Mouse (Mus musculus): ENCODE data around the gene Pold1.

The Pold1 gene

DNA sequence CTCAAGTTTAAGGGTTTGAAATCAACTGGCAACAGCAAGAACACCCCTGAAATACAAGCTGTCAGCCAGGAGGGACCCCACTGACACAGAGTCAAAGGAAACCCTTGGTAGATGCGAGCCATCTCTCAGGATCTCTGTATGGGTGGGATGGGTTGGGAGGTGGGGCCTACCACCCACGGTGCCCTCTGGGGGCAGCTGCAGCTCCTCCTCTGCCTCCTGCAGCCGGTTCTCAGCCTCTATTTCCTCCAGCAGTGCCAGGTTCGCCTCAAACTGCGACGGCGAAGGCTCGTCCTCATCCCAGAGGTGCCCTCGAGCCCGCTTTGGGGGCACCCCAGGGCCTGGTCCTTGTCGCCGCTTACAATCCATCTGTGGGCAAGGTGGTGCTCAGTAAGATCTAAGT is 5.6 kb downstream of the Pold1 start:
- DNase-seq (ENCODE audit: low read depth): no peak

DNA sequence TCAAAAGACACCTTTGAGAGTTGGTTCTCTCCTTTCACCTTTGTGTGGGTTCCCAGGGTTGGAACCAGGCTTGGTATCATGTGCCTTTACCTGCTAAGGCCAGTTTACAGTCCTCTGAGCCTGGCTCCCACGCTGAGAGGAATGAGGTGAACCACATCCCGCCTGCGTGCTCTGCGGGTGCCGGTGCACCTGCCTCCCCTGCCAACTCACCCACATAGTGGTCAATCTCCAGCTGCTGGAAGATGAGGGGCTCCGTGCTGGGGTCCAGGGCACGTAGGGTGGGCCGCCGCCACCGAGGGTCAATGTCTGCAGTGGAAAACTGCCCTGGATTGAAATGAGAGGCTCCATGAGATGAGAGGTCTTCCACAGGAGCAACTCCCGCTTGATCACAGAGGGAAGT is 6.1 kb downstream of the Pold1 start:
- no peak for DNase-seq (ENCODE audit: low read depth)

DNA sequence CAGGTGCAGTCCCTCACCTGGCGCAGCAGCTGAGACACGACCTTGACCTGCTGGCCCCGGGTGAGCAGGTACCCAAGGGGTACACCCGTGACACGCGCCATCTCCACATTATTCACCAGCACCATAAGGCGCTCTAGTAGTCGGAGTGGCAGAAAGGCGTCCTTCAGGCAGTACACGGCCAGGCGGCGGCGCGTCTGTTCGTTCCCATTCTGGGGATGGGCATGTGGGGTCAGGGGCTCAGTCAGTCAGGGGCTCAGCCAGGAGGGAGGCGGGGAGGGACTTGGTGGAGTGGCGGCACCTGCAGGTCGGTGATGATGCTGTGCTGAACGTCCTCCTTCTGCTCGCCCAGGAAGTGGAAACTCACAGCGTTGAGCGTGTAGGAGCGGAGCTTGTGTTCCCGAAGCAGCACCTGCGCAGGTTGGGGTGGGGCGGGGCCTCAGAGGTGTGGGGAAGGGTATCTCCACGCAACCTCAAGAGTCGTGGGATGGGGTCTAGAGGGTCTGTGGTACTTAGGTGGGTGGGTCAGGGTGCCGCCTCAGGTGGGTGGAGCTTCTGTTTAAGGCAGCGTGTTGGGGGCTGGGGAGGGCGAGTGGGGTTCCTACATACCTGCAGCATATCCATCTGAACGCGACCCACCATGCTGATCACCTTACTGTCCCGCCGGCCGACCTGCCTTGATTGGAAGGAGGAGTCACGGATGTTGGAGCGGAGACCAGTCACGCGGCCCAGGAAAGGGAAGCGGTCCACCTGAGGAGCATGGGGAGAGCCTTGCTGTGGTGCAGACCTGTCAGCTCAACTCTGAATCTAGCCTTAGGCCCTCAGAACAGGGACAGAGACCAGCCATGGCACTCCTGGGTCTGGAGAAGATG is 9.7 kb downstream of the Pold1 start:
- DNase-seq (ENCODE audit: low read depth): no peak

DNA sequence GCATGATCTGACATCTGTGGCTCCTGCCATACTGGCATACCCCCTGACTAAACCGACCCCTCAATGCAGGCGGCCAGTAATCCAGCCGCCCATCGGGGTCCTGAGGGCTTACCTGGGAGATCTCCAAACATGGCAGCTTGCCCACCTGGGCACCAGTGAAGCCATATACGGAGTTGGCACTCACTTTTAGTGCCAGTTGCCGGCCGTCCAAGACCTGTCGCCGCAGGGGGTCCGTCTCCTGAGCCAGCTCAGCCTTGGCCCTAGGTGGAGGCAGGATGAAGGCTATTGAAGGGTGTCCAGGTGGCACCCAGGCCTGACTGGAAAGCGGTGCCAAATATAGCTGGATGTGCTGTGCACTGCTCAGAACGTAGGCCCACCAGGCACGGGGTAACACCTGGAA is 11.2 kb downstream of the Pold1 start:
- DNase-seq (ENCODE audit: low read depth): no peak

DNA sequence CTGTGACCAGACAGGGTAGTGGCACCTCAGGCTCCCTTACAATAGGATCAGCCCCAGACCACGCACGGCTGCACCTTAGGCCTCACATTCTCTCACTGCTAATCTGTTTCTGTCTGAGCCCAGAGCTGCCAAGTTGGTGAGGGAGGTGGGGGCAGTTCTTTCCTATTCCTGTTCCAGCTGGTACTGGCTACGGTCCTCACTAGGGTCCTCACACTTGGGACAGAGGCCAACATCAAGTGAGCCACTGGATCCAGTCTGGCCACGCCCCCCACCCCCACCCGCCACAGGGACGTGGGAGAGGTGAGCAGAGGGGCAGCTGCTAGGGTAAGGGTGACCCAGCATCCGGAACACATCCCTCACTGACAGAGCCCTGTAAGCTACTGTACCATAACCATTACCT is 11.6 kb downstream of the Pold1 start:
- no peak for DNase-seq (ENCODE audit: low read depth)

DNA sequence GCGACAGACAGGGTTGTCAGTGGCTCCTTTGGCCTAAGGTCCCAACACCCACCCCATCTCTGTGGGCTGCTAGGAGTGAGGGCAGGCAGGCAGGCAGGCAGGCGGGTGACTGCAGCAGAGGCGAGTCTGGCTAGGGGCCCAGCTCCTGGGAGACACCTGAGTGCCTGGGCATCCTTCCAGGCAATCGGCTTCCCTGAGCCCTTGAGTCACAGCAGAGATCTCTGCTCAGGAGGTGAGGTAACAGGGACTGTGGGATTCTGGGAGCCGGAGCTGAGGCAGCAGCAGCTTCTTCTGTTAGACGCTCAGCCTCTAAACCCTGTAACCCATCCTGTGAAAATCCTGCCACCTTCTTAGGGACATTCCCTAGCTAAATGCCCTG is 12.1 kb downstream of the Pold1 start:
- peak; percentile 23 for DNase-seq (ENCODE audit: low read depth)

DNA sequence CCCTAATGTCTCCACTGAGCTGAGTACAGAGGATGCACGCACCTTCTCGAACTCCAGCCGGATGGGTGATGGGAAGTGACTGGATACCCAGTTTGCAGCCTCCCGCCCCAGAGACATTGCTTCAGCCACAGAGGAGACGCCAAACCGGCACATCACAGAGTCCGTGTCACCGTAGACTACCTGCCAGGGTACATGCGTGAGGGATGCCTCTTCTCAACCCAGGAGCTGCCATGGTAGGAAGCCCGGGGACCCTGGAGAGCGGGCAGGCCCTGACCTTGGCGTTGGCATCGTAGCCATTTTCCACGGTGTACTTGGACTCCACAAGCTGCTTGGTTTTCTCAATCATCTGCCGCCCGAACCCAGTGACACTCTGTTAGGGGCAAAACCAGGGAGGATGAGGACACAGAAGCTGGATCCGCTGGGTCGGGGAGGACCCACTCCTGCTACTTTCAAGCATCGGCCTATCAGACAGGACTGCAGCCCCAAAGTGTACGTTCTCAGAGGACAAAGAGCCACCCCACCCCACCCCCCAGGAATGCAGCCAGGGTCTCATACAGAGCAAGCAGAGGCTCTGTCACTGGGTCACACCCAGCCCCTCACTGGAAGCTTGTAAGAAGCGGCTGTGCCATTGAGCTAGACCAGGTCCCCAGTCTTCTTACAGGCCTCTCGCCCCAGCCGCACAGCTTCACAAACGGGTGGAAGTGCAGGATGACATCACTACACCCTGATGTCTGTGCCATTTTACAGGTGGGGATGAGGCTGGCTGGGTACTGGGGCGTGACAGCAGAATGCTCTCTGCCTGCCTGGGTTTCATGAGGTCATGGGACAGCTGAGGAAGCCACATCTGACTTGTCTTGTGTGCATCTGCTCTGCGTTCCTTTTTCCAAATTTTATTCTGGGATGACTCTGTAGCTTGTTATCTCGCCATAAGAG is 12.7 kb downstream of the Pold1 start:
- no peak for DNase-seq (ENCODE audit: low read depth)

DNA sequence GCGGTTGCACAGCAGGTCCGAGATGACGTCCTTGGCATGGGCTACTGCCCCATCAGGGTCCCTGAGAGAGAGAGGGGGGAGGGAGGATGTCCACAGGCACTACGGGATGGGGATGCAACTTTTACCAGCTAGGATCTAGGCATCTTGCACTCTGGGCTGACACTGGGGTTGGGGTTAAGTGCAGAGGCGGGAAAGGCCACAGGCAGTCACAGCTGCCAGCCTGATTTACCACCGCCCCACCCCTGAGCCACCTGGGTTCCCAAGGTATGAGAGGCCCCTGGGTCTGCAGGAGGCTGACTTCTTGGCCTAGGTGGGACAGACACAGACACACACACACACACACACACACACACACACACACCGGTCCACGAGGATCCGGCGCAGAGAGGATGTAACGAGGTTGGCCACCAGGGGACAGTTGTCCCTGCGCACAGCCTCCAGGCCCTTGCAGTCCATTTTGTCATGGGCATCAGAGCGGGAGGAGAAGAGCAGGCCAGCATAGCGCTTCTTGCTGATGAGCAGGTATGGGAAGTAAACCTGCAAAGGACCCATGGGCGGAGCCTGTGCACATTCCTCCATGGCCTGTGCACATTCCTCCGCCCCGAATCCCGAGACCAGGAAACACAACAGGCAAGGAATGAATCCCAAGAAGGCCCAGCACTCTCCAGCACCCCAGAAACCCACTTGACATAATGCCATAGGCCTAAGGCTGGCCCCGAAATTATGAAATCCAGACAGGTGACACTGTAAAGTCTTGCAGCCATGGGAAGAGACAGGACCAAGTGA is 13.8 kb downstream of the Pold1 start:
- DNase-seq (ENCODE audit: low read depth): no peak

DNA sequence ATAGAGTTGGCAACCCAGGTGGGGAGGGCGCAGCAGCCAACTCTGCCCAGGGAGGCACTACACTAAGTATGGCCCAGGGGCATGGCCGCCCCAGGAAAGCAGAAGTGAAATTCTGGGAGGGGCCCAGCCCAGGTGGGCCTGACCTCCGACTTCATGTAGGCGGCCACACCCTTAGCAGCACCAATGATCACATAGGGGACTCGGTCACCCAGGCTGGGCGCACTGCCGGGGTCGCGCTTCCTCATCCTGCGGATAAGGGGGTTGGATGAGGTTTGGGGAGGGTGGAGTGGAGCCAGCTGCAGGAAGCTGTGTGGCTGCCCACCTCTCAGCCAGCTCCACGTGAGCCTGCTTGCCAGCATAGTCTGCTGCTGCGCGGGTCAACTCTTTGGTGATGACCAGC is 14.4 kb downstream of the Pold1 start:
- no peak for DNase-seq (ENCODE audit: low read depth)

DNA sequence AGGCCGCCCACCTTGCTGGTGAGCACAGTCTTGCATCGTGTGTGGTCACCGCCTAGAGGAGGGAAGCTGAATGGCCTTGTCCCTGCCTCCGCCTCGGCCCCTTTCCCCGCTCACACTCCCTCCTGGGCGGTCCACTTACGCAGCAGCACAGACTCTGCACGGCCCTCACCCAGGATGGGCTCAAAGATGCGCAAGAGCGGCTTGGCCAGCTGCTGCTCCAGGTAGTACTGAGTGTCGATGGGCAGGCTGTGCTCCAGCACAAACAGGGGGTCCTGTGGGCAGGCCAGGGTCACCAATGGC is 15.0 kb downstream of the Pold1 start:
- no peak for DNase-seq (ENCODE audit: low read depth)

DNA sequence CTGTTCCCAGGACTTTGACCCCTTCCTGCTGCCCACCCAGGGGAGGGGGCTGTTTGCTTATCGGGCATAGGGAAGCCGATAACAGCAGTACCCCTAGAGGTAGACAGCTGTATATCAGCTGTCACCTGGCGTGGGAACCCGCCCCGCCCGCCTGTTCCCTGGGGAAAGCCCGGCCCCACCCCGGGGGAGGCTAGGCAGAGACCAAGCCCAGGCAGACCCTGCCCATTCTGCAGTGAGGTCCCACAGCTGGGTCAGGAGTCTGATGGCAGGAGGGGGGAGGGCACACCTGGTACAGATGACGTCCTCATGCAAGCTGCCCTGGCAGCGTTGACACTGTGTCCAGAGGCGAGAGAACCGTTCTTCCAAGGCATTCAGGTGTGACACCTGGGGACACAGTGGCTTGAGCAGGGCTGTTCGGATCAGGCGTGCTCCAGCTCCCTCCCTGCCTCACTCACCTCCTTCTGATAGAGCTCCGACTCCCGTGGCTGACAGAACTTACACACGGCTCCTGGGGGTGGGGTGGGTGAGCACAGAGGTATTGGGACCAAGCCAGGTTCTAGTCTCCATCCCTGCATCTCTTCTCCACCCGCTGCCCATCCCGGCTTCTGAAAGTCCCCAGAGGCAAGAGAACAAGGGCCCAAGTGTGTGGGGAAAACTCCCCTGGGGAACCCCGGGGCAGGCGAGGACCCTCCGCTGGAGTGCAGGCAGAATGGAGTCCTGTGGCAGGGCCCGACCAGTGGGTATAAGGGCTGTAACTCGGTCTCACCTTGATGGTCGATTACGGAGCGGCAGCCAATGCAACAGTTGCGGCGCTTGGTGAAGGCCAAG is 15.5 kb downstream of the Pold1 start:
- DNase-seq (ENCODE audit: low read depth): no peak

DNA sequence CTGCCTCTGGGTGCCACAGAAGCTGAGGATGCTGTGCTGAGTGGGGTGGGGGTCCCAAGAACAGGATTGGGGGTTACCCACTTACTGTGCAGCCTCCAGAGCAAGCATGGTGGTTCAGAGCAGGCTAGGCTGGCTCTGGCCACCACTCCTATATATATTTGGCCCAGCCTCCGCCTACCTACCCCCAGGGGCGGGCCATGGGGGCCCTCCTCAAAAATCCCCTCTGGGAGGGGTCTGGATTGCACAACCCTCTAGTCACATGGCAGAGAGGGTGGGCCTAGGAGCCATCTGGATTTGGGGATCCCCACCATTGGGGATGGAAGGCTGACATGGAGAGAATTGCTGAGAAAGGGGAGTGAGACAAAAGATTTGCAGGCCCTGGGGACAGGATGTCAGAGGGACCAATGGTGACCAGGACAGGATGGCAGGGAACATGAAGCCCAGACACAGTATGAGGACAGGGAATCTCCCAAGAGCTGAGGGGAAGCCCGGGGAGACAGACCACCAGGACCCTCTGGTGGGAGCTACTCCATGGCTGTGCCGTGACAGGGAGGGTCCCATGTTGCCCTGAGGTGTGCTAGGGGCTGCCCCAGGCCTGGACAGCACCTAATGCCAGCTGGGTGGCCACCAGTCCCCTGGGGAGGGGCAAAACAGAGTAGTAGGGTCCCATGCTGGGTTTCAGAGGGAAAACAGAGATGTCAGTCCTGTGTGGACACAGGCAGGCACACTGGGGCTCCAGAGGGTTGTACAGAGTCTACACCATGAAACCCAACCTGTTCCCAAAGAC is 16.5 kb downstream of the Pold1 start, which contains the start of gene Spib:
Spib (minus strand) TSS at position 126 of the 787 bp plus-strand sequence.
- no peak for DNase-seq (ENCODE audit: low read depth)

DNA sequence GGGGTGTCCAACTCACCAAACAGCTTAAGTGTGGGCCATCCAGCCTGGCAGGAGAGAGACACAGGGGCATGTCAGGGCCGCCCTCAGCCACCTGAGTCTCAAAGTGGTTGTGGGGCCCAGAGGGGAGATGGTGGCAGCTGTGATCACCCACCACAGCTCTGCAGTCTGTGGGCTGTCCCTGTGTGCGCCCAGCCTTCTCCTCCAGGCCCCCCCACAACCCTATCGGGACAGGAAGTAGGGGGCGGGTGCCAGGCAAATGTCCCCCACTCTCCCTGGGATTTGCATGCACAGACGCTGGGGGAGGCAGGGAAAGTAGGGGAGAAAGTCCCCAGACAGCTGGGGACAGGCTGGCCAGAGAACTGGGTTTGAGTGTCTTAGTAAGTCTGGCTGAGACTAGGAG is 17.4 kb downstream of the Pold1 start:
- no peak for DNase-seq (ENCODE audit: low read depth)

DNA sequence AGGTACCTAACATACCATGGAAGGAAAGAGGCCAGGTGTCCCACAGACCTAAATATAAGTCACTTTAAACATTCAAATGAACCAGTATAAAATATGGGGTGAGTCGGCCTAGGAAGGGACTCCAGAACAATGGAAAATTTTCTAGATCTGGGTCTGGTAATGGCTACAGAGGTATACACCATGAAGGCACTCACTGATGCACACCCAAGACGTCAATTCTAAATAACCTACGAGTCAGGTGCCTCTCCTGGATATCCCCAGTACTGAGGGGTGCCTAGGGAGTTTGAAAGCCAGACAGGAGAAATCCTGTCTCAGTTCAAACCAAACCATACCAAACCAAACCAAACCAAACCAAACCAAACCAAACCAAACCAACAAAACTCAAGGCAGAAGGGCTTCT is 18.1 kb downstream of the Pold1 start:
- no peak for DNase-seq (ENCODE audit: low read depth)

DNA sequence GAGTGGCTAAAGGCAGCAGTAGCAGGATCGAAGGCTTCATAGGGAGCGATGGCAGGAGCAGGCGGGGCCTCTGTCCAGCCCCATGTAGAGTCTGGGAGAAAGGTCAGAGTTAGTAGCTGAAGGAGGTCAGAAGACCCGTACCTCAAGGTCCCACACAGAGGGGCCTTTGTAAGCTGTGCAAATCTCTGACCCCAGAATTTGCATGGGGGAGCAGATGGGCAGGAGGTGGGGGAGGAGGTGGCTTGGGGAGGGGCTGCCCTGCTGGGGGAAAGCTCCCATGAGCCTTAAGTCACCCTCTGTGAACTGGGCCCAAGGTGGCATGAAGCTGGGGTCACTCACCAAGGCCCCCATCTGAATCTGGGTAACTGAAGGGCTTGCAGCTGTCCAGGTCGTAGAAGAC is 19.1 kb downstream of the Pold1 start:
- DNase-seq (ENCODE audit: low read depth): no peak

DNA sequence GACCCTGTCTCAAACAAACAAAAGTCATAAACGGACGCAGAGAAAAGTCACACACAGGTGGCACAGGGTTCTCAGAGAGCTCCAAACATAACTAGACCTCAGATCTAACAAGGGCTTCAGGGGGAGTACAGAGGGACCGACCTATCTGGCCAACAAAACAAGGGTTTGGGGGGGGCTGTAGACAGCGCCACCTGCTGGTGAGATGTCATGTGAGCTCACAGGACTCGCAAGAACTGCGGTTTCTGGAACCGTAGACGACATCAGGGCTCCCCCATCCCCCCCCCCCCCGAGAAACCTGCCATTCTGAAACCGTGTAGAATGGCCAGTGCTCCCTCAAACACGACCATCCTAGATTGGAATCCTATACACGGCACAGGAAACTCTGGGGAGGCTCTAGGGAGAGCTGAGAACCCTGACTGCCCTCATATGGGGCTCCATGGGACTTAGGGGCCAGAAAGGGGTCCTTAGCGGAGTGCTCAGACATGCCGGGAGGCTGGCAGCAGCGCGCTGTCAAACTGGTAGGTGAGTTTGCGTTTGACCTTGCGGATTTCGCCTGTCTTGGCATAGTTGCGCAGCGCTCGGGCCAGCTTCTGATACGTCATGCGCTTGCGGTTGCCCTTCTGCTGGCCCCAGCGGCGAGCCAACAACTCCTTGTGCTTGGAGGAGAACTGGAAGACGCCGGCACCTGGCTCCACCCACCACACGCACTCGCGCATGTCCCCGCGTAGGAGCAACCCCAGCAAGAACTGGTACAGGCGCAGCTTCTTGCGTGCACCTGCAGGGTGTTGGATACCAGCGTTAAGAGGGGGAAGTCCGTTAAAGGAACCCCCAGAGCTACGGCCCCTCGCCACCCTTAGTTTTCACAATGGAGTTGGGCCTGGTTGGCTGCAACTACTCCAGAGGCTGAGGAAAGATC is 20.9 kb downstream of the Pold1 start:
- DNase-seq (ENCODE audit: low read depth): peak; percentile 69

DNA sequence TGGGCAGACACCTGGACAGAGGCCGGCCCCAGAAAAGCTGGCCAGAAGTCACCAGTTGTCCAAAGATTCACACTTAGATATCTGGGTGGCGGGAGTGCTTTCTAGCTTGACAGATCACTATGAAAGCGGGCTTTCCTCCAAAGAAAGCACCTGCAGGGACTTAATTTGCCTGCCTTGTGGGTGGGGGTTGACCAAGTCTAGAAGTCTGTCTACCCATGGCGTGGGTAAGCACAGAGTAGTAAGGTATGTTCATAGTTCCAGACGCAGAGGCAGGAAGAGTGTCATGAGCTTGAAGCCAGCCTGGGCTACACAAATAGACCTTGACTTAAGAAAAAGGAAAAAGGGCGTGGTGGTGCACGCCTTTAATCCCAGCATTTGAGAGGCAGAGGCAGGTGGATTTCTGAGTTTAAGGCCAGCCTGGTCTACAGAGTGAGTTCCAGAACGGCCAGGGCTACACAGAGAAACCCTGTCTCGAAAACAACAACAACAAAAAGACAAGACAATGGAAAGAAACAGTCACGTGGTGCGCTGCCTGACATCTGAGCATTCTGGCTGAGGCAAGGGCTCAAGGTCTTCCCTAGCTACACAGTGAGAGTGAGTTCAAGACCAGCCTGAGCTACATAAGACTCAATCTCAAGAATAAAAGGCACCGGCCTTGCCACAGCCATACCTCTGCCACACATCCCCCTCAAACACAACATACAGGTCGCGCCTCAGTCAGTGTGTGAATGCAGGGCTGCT is 22.1 kb downstream of the Pold1 start:
- DNase-seq (ENCODE audit: low read depth): no peak

DNA sequence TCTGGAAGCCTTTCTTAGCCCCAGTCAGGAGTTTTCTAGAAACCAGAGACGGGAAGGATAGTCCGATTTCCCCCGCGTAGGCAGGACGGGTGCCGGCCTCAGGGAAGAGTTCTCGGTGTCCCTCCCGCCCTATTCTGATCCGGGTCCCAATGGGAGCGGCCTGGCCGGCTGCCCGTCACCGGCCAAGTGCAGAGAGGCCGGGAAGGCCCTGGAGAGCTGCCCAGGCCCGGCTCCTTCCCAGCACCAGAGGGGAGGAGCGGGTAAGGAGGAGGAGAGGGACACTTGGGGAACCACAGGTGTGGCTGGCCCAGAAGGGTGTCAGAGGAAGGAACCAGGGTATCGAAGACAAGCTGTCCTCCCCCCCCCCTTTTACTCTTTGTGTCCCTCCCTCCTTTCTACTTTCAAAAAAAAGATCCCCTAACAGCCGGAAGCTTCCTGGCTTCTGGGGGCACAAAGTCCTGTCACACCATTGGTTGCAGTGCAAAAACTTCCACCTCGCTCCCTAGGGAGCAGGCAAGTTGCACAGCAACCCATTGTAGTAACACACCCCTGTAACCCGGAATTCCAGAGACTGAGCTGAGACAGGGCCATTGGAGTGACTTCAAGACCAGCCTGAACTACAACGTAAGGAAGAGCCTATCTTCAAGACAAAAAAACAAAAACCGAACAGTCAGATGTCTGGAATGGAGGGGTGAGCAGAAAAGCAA is 23.4 kb downstream of the Pold1 start:
- no peak for DNase-seq (ENCODE audit: low read depth)

Measured in fibroblast of lung, adult 2 months (primary cell).